Mouse (Mus musculus) liver, postnatal 0 days (tissue): Measurements from ENCODE around the gene Yif1a. TPM values are rescaled to one million over a fixed set of nuclear protein-coding genes. Genes with fewer than 3 reads are reported as not detected.
A peak's percentile ranks its signal among the peaks of the same experiment; 100 is the strongest.

Experiments
- ATAC-seq: fragments of 200-750 bp; cut with Nextera tagmentation; 2 replicates; pipeline ENCODE4 v1.8.0; 2017; ENCODE audit warnings: mild to moderate bottlenecking, moderate library complexity
- DNase-seq: peaks from one replicate; pipeline ENCODE4 v3.0.0-alpha.2; 2016
- H3K27ac ChIP-seq: fragments of 300-500 bp; sonication (generic); 2 replicates; pipeline ENCODE4 v1.5.1; 2014; ENCODE audit warnings: antibody characterized with exemption, moderate library complexity, mild to moderate bottlenecking, low read depth
- H3K27me3 ChIP-seq: fragments of 300-500 bp; sonication (generic); 2 replicates; pipeline ENCODE4 v1.6.1; 2014; ENCODE audit warnings: low read length, control low read depth, mixed read lengths; ENCODE audit not compliant: insufficient read depth
- H3K36me3 ChIP-seq: fragments of 300-500 bp; sonication (generic); replicated peaks from 2 replicates; pipeline ENCODE4 v1.6.1; 2014; ENCODE audit warnings: mild to moderate bottlenecking, control low read depth, low read length, moderate library complexity, mixed read lengths; ENCODE audit not compliant: insufficient read depth
- H3K4me1 ChIP-seq: fragments of 300-500 bp; sonication (generic); 2 replicates; pipeline ENCODE4 v1.6.1; 2014; ENCODE audit warnings: antibody characterized with exemption, mild to moderate bottlenecking, control low read depth; ENCODE audit not compliant: insufficient read depth
- H3K4me2 ChIP-seq: fragments of 300-500 bp; sonication (generic); 2 replicates; pipeline ENCODE4 v1.6.1; 2014; ENCODE audit warnings: low read depth, mild to moderate bottlenecking, low read length, moderate library complexity, mixed read lengths
- H3K4me3 ChIP-seq: fragments of 300-500 bp; sonication (generic); 2 replicates; pipeline ENCODE4 v1.5.1; 2014; ENCODE audit warnings: low read depth, low read length
- H3K9ac ChIP-seq: fragments of 300-500 bp; sonication (generic); replicated peaks from 2 replicates; pipeline ENCODE4 v1.6.1; 2014; ENCODE audit warnings: mild to moderate bottlenecking, moderate library complexity
- H3K9me3 ChIP-seq: fragments of 300-500 bp; sonication (generic); 2 replicates; pipeline ENCODE4 v1.6.1; 2016; ENCODE audit warnings: mild to moderate bottlenecking, control low read depth, low read length, mixed read lengths
- CTCF ChIP-seq: sonication (generic); IDR thresholded peaks from 2 replicates; pipeline ENCODE4 v1.5.1; 2016; ENCODE audit warnings: antibody characterized with exemption, low read depth
- EP300 ChIP-seq: IDR thresholded peaks from 2 replicates; pipeline ENCODE4 v1.6.1; 2016; ENCODE audit warnings: antibody characterized with exemption, low read depth, mild to moderate bottlenecking
- WGBS: fragments of 180-500 bp; shearing (Covaris S2); extraction: QIAGEN DNeasy Blood & Tissue Kit; methylation state at CpG from one replicate; pipeline ENCODE4 v1.1.7; 2014; ENCODE audit not compliant: insufficient replicate concordance; 5-methylcytosine and 5-hydroxymethylcytosine counted together
- polyA plus RNA-seq: library from polyadenylated mRNA; unstranded; fragments of >200 nt; fragmentation: Nextera tagmentation; extraction: Ambion mirVana; gene quantifications from 2 replicates; pipeline ENCODE4 v1.2.1, GENCODE M21; 2015

Gene Yif1a
- polyA plus RNA-seq, 1 experiment from 2014 or later, result 84.0 TPM

DNA sequence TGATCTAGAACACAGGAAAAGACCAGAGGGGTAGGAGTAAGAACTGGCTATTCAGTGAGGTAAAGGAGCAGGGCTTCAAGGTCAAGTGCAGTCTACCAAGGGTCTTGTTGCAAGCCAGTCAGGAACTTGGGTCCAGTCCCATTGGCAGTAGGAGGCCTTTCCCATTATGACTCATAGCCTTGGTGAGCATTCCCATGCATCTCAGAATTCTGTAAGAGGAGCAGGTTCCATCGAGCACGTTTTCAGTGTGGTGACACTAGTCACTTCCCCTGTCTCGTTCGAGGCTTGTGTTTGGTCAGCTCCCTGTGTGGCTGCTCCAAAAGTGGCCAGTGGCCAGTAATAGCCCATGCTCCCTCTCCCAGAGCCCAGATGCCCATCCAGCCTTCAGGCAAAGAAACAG lies 42.8 kb upstream of the Yif1a start:
- no peak overlapping the region for H3K4me3 ChIP-seq
- WGBS, result 81% methylated on average over 4 of the region's 4 CpGs
- H3K9me3 ChIP-seq, result no peaks in the 10 kb centered on the region
- ATAC-seq (no peak), DNase-seq (no peak)
- peaks cover 12% of the 10 kb centered on the region for H3K4me1 ChIP-seq
- peaks cover 2% of the 10 kb centered on the region for H3K27me3 ChIP-seq
- H3K27ac ChIP-seq, result no peak overlapping the region
- H3K9ac ChIP-seq, result no peak overlapping the region
- H3K36me3 ChIP-seq, result peaks cover 32% of the 10 kb centered on the region
- TF ChIP-seq CTCF (no peak), EP300 (no peak)
- H3K4me2 ChIP-seq, result no peak overlapping the region

- H3K9ac ChIP-seq, result no peak overlapping the region
- H3K4me3 ChIP-seq, result no peak overlapping the region
- H3K27me3 ChIP-seq, result peaks cover 24% of the 10 kb centered on the region
- H3K27ac ChIP-seq, result no peak overlapping the region
- no peaks in the 10 kb centered on the region for H3K9me3 ChIP-seq
- TF ChIP-seq EP300 (no peak), CTCF (no peak)
- H3K36me3 ChIP-seq, result peaks cover 32% of the 10 kb centered on the region
- ATAC-seq, result no peak
- WGBS, result 80% methylated on average over 14 of the region's 14 CpGs
- DNase-seq, result no peak
- H3K4me2 ChIP-seq, result no peak overlapping the region
- H3K4me1 ChIP-seq, result peaks cover 3% of the 10 kb centered on the region; the same call in 1 of the 2 replicates
Measured at GRCm38 (mm10) chr19:5048138-5049056, 39.9 kb upstream of the Yif1a start.

GRCm38 (mm10) chr19:5049325-5049724 lies 39.0 kb upstream of the Yif1a start:
- DNase-seq (no peak), ATAC-seq (no peak)
- H3K36me3 ChIP-seq, result peaks cover 29% of the 10 kb centered on the region
- WGBS, result 74% methylated on average over 6 of the region's 6 CpGs
- peaks cover 3% of the 10 kb centered on the region; the same call in 1 of the 2 replicates for H3K4me1 ChIP-seq
- TF ChIP-seq CTCF (no peak), EP300 (no peak)
- no peaks in the 10 kb centered on the region for H3K9me3 ChIP-seq
- peaks cover 27% of the 10 kb centered on the region for H3K27me3 ChIP-seq
- H3K9ac ChIP-seq, result no peak overlapping the region
- H3K4me3 ChIP-seq, result no peak overlapping the region
- no peak overlapping the region for H3K27ac ChIP-seq
- no peak overlapping the region for H3K4me2 ChIP-seq

DNA sequence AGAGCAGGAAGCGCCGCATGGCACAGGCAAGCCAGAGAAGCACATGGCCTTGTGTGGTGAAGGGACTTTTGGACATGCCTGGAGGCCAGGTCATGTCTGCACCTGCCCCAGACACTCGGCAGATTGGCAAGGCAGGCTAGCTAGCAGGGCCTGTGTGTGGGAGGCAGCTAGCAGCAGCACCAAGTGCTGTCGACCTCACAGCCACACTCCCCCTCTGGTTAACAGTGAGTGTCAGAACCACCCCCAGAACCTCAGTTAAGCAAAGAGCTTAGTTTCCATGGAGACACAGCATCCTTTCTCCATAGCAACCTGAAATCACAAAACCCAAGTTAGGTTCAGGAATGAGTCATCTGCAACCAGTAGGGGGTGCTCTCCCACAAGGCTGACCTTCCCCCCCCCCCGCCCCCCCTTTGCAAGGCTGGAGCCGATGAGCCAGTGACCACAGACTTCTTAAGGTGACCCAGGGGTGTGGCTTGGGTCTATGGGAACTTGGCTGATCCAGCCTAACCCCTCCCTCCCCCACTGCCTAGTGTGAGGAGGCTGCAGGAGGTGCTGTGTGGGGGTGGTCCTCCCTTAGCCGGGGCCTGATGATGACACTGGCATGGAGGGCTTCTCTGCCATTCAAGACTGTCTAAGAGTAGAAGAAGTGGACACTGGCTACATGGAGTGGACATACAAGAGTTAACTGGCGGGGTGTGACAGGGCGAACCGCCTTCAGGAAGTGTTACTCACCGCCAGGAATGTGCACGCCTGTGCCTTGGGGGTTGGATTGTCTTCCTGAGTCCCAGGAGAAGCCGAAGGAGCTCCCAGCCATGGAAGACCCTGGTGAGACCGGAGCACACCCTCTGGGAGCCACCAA lies 38.1 kb upstream of the Yif1a start, which contains the start of gene Rin1:
TSS of gene Rin1 (plus strand) at position 435 of the 859 bp plus-strand sequence.
- Histone ChIP-seq H3K27ac (no peak within 1 kb of the TSS), H3K36me3 (peaks cover 29% of the 10 kb centered on the region), H3K9me3 (no peaks in the 10 kb centered on the region), H3K27me3 (peaks cover 28% of the 10 kb centered on the region), H3K9ac (no peak within 1 kb of the TSS; the same call in 1 of the 2 replicates), H3K4me1 (peaks cover 3% of the 10 kb centered on the region; the same call in 1 of the 2 replicates), H3K4me3 (0 out of 2 replicates have a peak within 1 kb of the TSS, but pooled peaks have one; percentile 11), H3K4me2 (peak within 1 kb of the TSS; percentile 39)
- WGBS, result 26% methylated on average over 13 of the region's 14 CpGs
- ATAC-seq, result peak; percentile 35; the same call in 1 of the 2 replicates
- peak; percentile 50 for DNase-seq
- TF ChIP-seq CTCF, result peak; percentile 58
- TF ChIP-seq EP300, result no peak

GRCm38 (mm10) chr19:5051031-5051430 lies 37.3 kb upstream of the Yif1a start:
- ATAC-seq (no peak), DNase-seq (peak; percentile 24)
- H3K36me3 ChIP-seq, result peaks cover 26% of the 10 kb centered on the region
- TF ChIP-seq CTCF, result no peak
- no peak for TF ChIP-seq EP300
- H3K4me1 ChIP-seq, result peaks cover 3% of the 10 kb centered on the region; the same call in 1 of the 2 replicates
- no peak overlapping the region for H3K27ac ChIP-seq
- 0 out of 2 replicates have a peak overlapping the region, but pooled peaks have one; percentile 11 for H3K4me3 ChIP-seq
- H3K9me3 ChIP-seq, result no peaks in the 10 kb centered on the region
- H3K9ac ChIP-seq, result no peak overlapping the region; the same call in 1 of the 2 replicates
- H3K27me3 ChIP-seq, result peaks cover 30% of the 10 kb centered on the region
- 14% methylated on average over 17 of the region's 17 CpGs for WGBS
- H3K4me2 ChIP-seq, result peak overlapping the region; percentile 39

DNA sequence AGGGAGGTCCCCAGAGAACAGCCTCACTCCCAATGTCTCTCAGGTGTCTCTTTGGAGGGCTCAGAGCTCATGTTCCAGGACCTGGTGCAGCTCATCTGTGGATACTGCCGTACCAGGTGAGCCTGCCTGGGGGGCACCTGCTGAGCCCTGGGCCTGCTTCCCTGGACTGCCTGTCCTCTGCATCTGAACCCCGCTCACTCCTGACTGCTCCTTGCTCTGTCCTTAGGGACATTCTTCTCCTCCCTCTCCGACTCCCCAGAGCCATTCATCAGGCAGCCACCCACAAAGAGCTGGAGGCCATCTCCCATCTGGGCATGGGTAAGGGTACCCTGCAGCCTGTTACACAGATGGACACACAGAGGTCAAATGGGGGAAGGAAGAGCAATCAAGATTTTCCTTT lies 36.8 kb upstream of the Yif1a start:
- peaks cover 30% of the 10 kb centered on the region for H3K27me3 ChIP-seq
- H3K4me2 ChIP-seq, result no peak overlapping the region
- WGBS, result 64% methylated on average over 3 of the region's 3 CpGs
- H3K4me3 ChIP-seq, result no peak overlapping the region
- H3K9me3 ChIP-seq, result no peaks in the 10 kb centered on the region
- DNase-seq, result no peak
- H3K4me1 ChIP-seq, result peaks cover 3% of the 10 kb centered on the region; the same call in 1 of the 2 replicates
- H3K9ac ChIP-seq, result no peak overlapping the region
- H3K27ac ChIP-seq, result no peak overlapping the region
- peaks cover 23% of the 10 kb centered on the region for H3K36me3 ChIP-seq
- no peak for ATAC-seq
- TF ChIP-seq EP300 (no peak), CTCF (no peak)
